In genomic region chr14:32242401-32242800, GRCm38 (mm10) we compare ENCODE assay signal across 14 mouse cellular contexts. TPM values are rescaled to one million over a fixed set of nuclear protein-coding genes. Genes with fewer than 3 reads are reported as not detected.
A peak's percentile ranks its signal among the peaks of the same experiment; 100 is the strongest.
DNase-seq lines count a peak whose midpoint lies in the region; ATAC-seq and TF ChIP-seq lines count a peak whose summit lies in the region.
"Had no signal": no experiment of that assay in that cellular context is flagged by ENCODE, and none has a peak within 500 bp of the region (broad histone marks: within the 10 kb centered on the region; RNA-seq: fewer than 3 reads in every experiment).

No protein-coding gene starts in this region.

- peak; percentile 31; the same call in 1 of the 2 replicates for TF ChIP-seq CTCF in liver, postnatal 0 days (IDR thresholded peaks at IDR 0.05; ENCODE audit: low read depth)

- ATAC-seq in embryonic facial prominence, embryonic 11.5 days (replicated peaks; ENCODE audit: insufficient number of reproducible peaks, low FRiP score, low TSS enrichment, low read depth) = no peak
- ATAC-seq in liver, postnatal 0 days = no peak
- ATAC-seq in liver, embryonic 12.5 days = no peak

- peak; percentile 27 for DNase-seq in embryonic facial prominence, embryonic 11.5 days (ENCODE audit: low spot score)
- DNase-seq in embryonic facial prominence, embryonic 10.5 days (ENCODE audit: low spot score) = no peak
- DNase-seq in liver, postnatal 0 days = no peak
- peak; percentile 33 for DNase-seq in MN1 (ENCODE audit: low spot score)
- peak; percentile 27 to 42 for DNase-seq in layer of hippocampus, adult 8-10 months (ENCODE audit: low spot score in 2 of 2)
- no peak for DNase-seq in thymus, adult 18-20 months
- no peak for DNase-seq in limb, embryonic 10.5 days (ENCODE audit: low spot score)
- DNase-seq: heart, adult 18-20 months; heart, postnatal 10 days; lung, postnatal 10 days; thymus, postnatal 14 days had no signal

- no peak overlapping the region for H3K27ac ChIP-seq in embryonic facial prominence, embryonic 11.5 days (replicated peaks; ENCODE audit: low read depth, low read length)
- no peak overlapping the region for H3K27ac ChIP-seq in embryonic facial prominence, embryonic 10.5 days (replicated peaks)
- H3K27ac ChIP-seq in liver, postnatal 0 days (ENCODE audit: low read depth) = no peak overlapping the region
- H3K27ac ChIP-seq in liver, embryonic 12.5 days = no peak overlapping the region
- no peak overlapping the region for H3K27ac ChIP-seq in limb, embryonic 10.5 days
- H3K27ac ChIP-seq: limb, embryonic 13.5 days; midbrain, embryonic 10.5 days had no signal

- H3K4me3 ChIP-seq in embryonic facial prominence, embryonic 11.5 days (ENCODE audit: low read depth, low read length) = no peak overlapping the region
- no peak overlapping the region for H3K4me3 ChIP-seq in embryonic facial prominence, embryonic 10.5 days
- no peak overlapping the region for H3K4me3 ChIP-seq in liver, postnatal 0 days (ENCODE audit: low read depth, low read length)
- H3K4me3 ChIP-seq in liver, embryonic 12.5 days = no peak overlapping the region
- no peak overlapping the region for H3K4me3 ChIP-seq in limb, embryonic 10.5 days
- H3K4me3 ChIP-seq: limb, embryonic 13.5 days; midbrain, embryonic 10.5 days had no signal

- TF ChIP-seq EP300 in liver, postnatal 0 days (IDR thresholded peaks at IDR 0.05; ENCODE audit: low read depth) = no peak

- H3K4me2 ChIP-seq in embryonic facial prominence, embryonic 11.5 days (ENCODE audit: low read depth, low read length) = no peak overlapping the region
- H3K4me2 ChIP-seq in liver, postnatal 0 days (ENCODE audit: low read depth, low read length) = no peak overlapping the region
- no peak overlapping the region for H3K4me2 ChIP-seq in liver, embryonic 12.5 days
- H3K4me2 ChIP-seq: limb, embryonic 13.5 days had no signal

- H3K9me3 ChIP-seq in embryonic facial prominence, embryonic 11.5 days (replicated peaks; ENCODE audit: control insufficient read depth, low read length) = no peaks in the 10 kb centered on the region
- no peaks in the 10 kb centered on the region for H3K9me3 ChIP-seq in embryonic facial prominence, embryonic 10.5 days
- H3K9me3 ChIP-seq in liver, postnatal 0 days (ENCODE audit: low read length) = no peaks in the 10 kb centered on the region
- H3K9me3 ChIP-seq in liver, embryonic 12.5 days (replicated peaks) = no peaks in the 10 kb centered on the region
- H3K9me3 ChIP-seq in limb, embryonic 10.5 days (replicated peaks) = no peaks in the 10 kb centered on the region
- H3K9me3 ChIP-seq: limb, embryonic 13.5 days; midbrain, embryonic 10.5 days had no signal

- no peaks in the 10 kb centered on the region for H3K36me3 ChIP-seq in embryonic facial prominence, embryonic 11.5 days (replicated peaks; ENCODE audit: control insufficient read depth, insufficient read depth, low read depth, low read length)
- H3K36me3 ChIP-seq in embryonic facial prominence, embryonic 10.5 days (replicated peaks) = peaks cover 40% of the 10 kb centered on the region
- peaks cover 23% of the 10 kb centered on the region for H3K36me3 ChIP-seq in liver, postnatal 0 days (replicated peaks; ENCODE audit: insufficient read depth, low read length)
- peaks cover 50% of the 10 kb centered on the region for H3K36me3 ChIP-seq in liver, embryonic 12.5 days
- H3K36me3 ChIP-seq in limb, embryonic 10.5 days = peaks cover 44% of the 10 kb centered on the region

- 63% methylated on average over 4 of the region's 4 CpGs for WGBS in embryonic facial prominence, embryonic 11.5 days
- 80% methylated on average over 4 of the region's 4 CpGs for WGBS in embryonic facial prominence, embryonic 10.5 days
- 81% methylated on average over 4 of the region's 4 CpGs for WGBS in liver, postnatal 0 days (ENCODE audit: insufficient replicate concordance)
- 87% methylated on average over 4 of the region's 4 CpGs for whole genome bisulfite sequencing in liver, embryonic 12.5 days (ENCODE audit: insufficient replicate concordance)
- WGBS in limb, embryonic 10.5 days = 84% methylated on average over 4 of the region's 4 CpGs

- H3K9ac ChIP-seq in embryonic facial prominence, embryonic 11.5 days (replicated peaks; ENCODE audit: low read length) = no peak overlapping the region
- no peak overlapping the region for H3K9ac ChIP-seq in liver, postnatal 0 days (replicated peaks)
- no peak overlapping the region for H3K9ac ChIP-seq in liver, embryonic 12.5 days
- H3K9ac ChIP-seq: limb, embryonic 13.5 days had no signal

- no peaks in the 10 kb centered on the region for H3K4me1 ChIP-seq in embryonic facial prominence, embryonic 11.5 days (ENCODE audit: control insufficient read depth, insufficient read depth, low read length)
- H3K4me1 ChIP-seq in embryonic facial prominence, embryonic 10.5 days = 0 out of 2 replicates have a peak, but pooled peaks cover 3% of the 10 kb centered on the region
- H3K4me1 ChIP-seq in liver, postnatal 0 days (ENCODE audit: insufficient read depth) = no peaks in the 10 kb centered on the region
- H3K4me1 ChIP-seq in liver, embryonic 12.5 days = no peaks in the 10 kb centered on the region
- H3K4me1 ChIP-seq in limb, embryonic 10.5 days = no peaks in the 10 kb centered on the region
- H3K4me1 ChIP-seq: limb, embryonic 13.5 days had no signal

- H3K27me3 ChIP-seq in embryonic facial prominence, embryonic 11.5 days (ENCODE audit: control insufficient read depth, insufficient read depth, low read length) = no peaks in the 10 kb centered on the region
- no peaks in the 10 kb centered on the region for H3K27me3 ChIP-seq in embryonic facial prominence, embryonic 10.5 days (replicated peaks; ENCODE audit: low read depth, poor library complexity, severe bottlenecking)
- no peaks in the 10 kb centered on the region for H3K27me3 ChIP-seq in liver, postnatal 0 days (ENCODE audit: insufficient read depth, low read length)
- no peaks in the 10 kb centered on the region for H3K27me3 ChIP-seq in liver, embryonic 12.5 days (replicated peaks)
- no peaks in the 10 kb centered on the region for H3K27me3 ChIP-seq in limb, embryonic 10.5 days (ENCODE audit: low read depth, poor library complexity, severe bottlenecking)
- H3K27me3 ChIP-seq: limb, embryonic 13.5 days had no signal

RNA-seq across cellular contexts. Expression of gene Parg, which starts 40.7 kb away (rescaled TPM):
- 74.2 and 81.7 TPM in 2 replicates for polyA plus RNA-seq in embryonic facial prominence, embryonic 11.5 days (2014; fragmentation: Nextera tagmentation; extraction: Ambion mirVana)
- 47.5 and 51.2 TPM in 2 replicates for polyA plus RNA-seq in embryonic facial prominence, embryonic 10.5 days (2016; fragmentation: Nextera tagmentation; extraction: Ambion mirVana)
- 7.0 and 7.4 TPM in 2 replicates for polyA plus RNA-seq in liver, postnatal 0 days (2015; fragmentation: Nextera tagmentation; extraction: Ambion mirVana)
- polyA plus RNA-seq in liver, embryonic 12.5 days (2016; fragmentation: Nextera tagmentation; extraction: Ambion mirVana) = 22.7 and 26.1 TPM in 2 replicates
- 10 to 100 TPM; 37.5 to 47.8 (median 40.3) TPM for total RNA-seq in layer of hippocampus, adult 8-10 months (2022)
- polyA plus RNA-seq in limb, embryonic 10.5 days (2016; fragmentation: Nextera tagmentation; extraction: Ambion mirVana) = 52.4 and 56.0 TPM in 2 replicates

RNA-seq across cellular contexts. Expression of gene Timm23, which starts 40.7 kb away (rescaled TPM):
- 315 and 318 TPM in 2 replicates for polyA plus RNA-seq in embryonic facial prominence, embryonic 11.5 days (2014; fragmentation: Nextera tagmentation; extraction: Ambion mirVana)
- 355 and 365 TPM in 2 replicates for polyA plus RNA-seq in embryonic facial prominence, embryonic 10.5 days (2016; fragmentation: Nextera tagmentation; extraction: Ambion mirVana)
- 211 and 219 TPM in 2 replicates for polyA plus RNA-seq in liver, postnatal 0 days (2015; fragmentation: Nextera tagmentation; extraction: Ambion mirVana)
- 280 and 286 TPM in 2 replicates for polyA plus RNA-seq in liver, embryonic 12.5 days (2016; fragmentation: Nextera tagmentation; extraction: Ambion mirVana)
- 10 to 100 TPM; 55.7 to 79.0 (median 66.2) TPM for total RNA-seq in layer of hippocampus, adult 8-10 months (2022)
- 353 and 441 TPM in 2 replicates for polyA plus RNA-seq in limb, embryonic 10.5 days (2016; fragmentation: Nextera tagmentation; extraction: Ambion mirVana)

Comparison
In these comparisons a context has a peak if more than half of its experiments do, and no peak if none do; other contexts are left out.
1. DNase-seq: peak in embryonic facial prominence, embryonic 11.5 days (single experiment), MN1 (single experiment) and layer of hippocampus, adult 8-10 months (2 of 2); none in embryonic facial prominence, embryonic 10.5 days (single experiment), liver, postnatal 0 days (single experiment), thymus, adult 18-20 months (0 of 2) and limb, embryonic 10.5 days (single experiment).